Mouse (Mus musculus) adrenal gland, adult 2 months (tissue): ENCODE results near the gene Arid5a. TPM values are rescaled to one million over a fixed set of nuclear protein-coding genes. Genes with fewer than 3 reads are reported as not detected.

Source experiments
- DNase-seq: peaks from one replicate; pipeline ENCODE4 v3.0.0; 2021
- polyA plus RNA-seq: library from polyadenylated mRNA; depleted of rRNA; stranded (reverse); fragments of >200 nt; gene quantifications from 2 replicates; pipeline ENCODE4 v1.2.3, GENCODE M21; 2012
- total RNA-seq, 2 experiments: library from RNA; stranded (reverse); gene quantifications; 2 replicates each; pipeline ENCODE4 v1.2.3; 2021

Arid5a gene
- total and polyA plus RNA-seq, 3 experiments = 5.2 to 5.9 (median 5.3) TPM

GRCm38 (mm10) chr1:36294402-36294801 is 13.1 kb upstream of the Arid5a start:
- DNase-seq = no peak

GRCm38 (mm10) chr1:36296466-36297149 is 10.9 kb upstream of the Arid5a start:
- no peak for DNase-seq

GRCm38 (mm10) chr1:36298107-36298506 is 9.4 kb upstream of the Arid5a start:
- no peak for DNase-seq

DNA sequence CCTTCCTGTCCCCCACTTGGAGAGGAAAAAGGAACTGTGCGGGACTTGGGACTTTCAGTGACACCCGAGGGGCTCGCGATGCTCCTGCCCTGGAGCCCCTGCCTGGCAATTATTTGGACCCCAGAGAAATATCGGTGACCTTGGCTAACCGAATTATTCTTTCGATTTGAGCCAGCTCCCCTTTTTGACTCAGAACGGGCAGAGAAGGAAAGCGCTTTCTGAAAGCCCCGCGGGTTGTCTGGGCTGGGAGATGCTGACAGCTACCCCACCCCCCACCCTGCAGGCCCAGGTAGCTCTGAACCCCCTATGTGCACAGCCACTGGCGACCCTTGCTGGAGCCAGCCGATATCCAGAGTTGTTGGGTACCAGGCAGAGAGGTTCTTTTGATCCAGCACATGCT is 8.4 kb upstream of the Arid5a start:
- DNase-seq = no peak

GRCm38 (mm10) chr1:36299676-36300075 is 7.9 kb upstream of the Arid5a start:
- DNase-seq = no peak

GRCm38 (mm10) chr1:36300486-36300885 is 7.0 kb upstream of the Arid5a start:
- DNase-seq = no peak

DNA sequence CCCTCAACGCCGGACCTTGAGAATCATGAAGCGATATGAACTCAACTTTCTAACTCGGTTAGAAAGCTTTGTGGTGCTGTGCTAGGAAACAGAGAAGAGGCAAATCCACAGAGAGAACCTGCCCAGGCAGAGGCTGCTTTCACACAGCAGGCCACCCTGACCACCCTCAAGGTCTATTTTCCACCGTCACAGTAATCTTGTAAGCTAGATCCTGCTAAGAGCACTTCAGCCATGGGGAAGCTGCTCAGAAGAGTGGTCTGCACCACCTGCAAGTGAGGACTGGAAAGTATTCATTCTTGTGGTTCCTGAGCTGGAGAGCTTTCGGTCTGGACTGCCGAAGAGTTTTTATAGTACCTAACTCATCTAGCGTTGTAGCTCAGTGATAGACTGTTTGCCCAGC is 5.3 kb upstream of the Arid5a start:
- no peak for DNase-seq

- DNase-seq = no peak
Observed at GRCm38 (mm10) chr1:36302957-36303356, 4.6 kb upstream of the Arid5a start.

DNA sequence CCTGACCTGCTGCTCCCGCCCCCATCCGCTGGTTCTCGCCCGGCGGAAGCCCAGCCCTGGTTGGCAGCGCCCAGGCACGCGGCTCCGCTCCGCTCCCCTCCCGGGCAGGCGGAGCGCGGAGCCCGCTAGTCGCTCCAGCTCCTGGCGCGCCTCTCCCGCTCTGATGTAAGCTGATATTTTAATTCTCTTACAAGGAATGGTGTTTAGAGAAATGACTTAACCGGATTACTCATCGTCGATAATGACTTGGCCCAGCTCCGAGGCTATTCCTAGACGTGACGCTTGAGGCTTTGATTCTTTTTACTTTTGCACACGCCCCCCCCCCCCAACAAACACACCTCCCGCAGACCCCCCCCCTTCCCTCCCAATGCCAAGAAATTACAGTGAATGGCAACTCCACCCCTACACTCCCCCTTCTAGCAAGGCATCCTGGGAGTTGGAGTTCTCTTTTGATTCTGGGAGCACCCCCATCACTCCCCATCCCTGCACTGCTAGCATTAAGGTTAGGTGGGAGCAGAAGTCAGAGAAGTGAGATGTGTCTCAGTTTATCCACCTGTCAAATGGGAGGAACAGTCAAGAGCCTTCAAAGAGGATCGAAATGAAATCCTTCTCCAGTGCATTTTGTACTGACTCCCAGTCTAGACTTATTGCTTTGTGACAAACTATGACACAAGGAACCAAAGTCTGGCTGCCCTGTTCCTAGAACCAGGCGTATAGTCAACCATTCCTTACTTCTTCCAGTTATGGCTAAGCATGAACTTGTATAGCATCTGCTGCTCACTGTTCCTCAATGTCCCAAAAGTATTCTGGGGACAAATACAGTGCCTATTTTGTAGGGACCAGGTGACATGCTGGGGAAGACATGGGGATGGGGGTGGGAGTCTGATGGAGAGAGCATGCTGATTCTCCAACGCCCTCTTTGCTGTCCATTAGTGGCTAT is 3.9 kb upstream of the Arid5a start:
- peak; percentile 87 for DNase-seq

GRCm38 (mm10) chr1:36304764-36305163 is 2.8 kb upstream of the Arid5a start:
- no peak for DNase-seq

- DNase-seq = no peak
Observed at GRCm38 (mm10) chr1:36306120-36306519, 1.4 kb upstream of the Arid5a start.

GRCm38 (mm10) chr1:36307121-36307494 is 425 bp upstream of the Arid5a start:
- DNase-seq = no peak

DNA sequence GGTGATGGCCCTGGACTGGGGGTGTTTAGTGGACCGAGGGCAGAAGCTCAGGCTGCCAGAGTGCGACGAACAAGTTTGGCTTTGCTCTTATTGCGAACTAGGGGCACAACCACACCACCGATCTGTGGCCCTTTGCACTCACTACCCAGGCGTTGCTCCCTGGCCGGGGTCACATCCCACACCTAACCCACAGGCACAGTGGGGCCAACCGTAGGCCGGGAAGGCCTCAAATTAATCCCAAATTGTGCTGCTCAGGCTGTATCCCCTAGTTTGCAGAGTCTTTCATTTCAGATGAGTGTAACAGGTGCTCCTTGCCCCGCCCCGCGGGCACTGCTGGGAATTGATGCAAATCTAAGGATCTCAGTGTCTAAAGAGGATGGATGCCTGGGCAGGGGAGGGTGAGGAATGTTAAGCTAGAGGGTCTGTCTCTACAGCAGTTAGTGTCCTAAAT is 943 bp downstream of the Arid5a start:
- DNase-seq = no peak

DNA sequence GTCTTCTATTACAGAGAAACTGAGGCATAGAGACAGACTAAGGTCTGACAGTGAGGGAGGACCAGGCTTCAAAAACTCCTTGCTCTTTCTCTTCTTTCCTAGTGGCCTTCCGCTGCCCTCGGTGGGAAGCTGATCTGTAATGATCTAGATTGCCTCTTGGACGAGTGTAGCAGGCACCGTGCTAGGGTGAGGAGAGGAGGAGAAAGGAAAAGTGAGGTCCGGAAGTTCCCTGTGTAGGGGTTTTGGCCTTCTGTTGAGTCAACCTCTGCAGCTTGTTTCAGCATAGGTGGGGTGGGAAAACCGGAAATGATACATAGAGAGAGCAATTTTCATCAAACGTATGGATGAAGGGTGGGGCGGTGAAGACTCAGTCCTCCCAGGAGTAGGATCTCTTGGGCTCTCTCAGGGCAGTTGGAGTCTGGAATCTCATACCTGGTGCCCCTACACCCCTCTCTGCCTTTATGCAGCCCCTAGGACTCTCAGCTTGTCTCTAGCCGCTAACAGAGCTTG is 1.5 kb downstream of the Arid5a start:
- DNase-seq = no peak

DNA sequence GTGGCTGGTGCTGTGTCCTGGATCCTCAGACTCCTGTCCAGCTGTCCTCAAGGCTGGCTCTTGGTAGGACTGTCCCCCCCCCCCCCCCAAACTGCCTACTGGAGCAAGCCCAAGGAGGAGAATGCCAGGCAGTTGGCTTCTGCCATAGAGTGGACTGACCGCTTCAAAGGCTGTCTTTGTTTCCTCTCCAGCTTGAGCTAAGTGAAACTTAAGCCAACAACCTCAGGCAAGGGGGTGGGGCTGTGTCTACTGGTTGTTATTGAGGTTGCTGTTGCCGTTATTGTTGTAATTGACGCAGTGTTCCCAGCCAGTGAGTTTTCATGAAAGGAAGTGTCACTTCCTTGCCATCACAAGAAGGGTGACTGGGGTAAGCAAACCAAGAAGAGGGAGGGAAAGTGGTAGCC is 2.0 kb downstream of the Arid5a start:
- DNase-seq = no peak

DNA sequence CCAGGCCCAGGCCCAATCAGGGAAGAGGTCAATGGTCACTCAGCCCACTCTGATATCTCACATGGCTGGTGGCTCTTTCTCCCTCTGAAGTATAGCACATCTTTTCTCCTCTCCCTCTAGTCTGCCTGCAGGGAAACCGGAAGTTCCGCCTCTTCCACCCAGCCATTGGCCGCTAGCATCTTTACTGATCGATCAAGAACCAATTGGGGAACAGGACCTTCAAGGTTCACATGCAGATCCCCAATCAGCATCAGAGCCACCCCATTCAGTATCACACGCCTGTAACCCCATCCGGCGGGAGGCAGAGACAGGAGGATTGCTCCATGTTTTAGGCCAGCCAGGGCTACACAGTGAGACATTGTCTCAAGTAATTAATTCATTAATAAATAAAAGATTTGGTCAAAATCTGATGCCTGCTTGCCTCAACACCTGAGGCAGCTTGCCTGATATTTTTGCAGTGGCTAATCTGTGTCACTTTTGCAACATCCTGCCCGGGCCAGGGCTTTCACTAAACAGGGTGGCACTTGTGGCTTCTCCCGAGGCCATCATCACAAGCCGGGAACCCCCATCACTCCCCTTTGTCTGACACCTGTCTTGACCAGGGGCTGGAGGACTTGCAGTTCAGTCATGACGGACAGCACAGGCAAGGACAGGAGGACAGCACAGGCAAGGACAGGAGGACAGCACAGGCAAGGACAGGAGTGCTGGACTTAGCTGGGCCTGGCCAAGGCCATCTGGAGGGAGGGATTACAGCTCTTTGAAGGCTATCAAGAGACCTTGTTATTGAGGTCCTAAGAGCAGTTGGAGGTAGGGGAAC is 7.6 kb downstream of the Arid5a start:
- peak; percentile 72 for DNase-seq

- DNase-seq = no peak
Observed at GRCm38 (mm10) chr1:36315776-36316100, 8.2 kb downstream of the Arid5a start.

GRCm38 (mm10) chr1:36321164-36321563 is 13.6 kb downstream of the Arid5a start:
- DNase-seq = no peak

DNA sequence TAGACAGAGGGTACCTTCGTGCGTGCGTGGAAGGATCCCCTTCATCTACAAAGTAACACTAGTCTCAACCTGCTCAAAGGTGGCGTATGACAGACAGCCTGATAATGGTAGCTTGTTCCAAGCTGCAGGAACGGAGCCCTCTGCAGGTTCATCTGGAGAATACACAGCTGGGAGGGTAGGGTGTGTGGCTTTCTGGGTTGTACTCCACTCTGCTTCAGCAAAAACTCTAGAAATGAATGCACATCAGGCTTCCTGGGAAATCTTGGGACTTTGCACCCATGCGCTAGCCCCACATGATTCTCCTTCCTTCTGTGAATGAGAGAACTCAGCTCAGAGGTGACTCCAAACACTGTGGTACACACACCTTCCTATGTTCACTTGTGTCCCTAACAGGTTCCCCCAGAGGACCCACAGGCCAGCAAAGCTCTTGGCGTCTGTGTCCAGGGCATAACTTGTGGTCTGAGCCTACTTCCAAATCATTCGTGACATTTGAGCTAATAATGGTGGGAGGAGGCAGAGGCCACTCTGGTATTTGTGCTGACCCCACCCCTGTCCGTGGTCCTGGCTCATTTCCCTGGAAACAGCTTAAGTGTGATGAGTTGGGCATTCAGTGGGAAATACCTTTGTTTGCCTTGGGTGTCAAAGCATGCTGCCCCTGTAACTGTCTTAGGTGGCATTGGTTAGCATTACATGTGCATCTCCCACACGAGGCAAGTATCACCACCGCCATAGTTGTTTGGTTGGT is 14.5 kb downstream of the Arid5a start:
- DNase-seq = no peak

- DNase-seq = no peak
Observed at GRCm38 (mm10) chr1:36323076-36323475, 15.5 kb downstream of the Arid5a start.

GRCm38 (mm10) chr1:36323746-36324448 is 16.4 kb downstream of the Arid5a start:
- peak; percentile 68 for DNase-seq
